Mouse (Mus musculus) layer of hippocampus, adult 8-10 months (tissue): Measurements from ENCODE around the gene Heg1. TPM values are rescaled to one million over a fixed set of nuclear protein-coding genes. Genes with fewer than 3 reads are reported as not detected.
A peak's percentile ranks its signal among the peaks of the same experiment; 100 is the strongest.

Experiments
- DNase-seq, 2 experiments: peaks; one replicate each; pipeline ENCODE4 v3.0.0; 2022; ENCODE audit warnings: low spot score in 2 of 2
- total RNA-seq, 4 experiments: library from RNA; stranded (reverse); gene quantifications; 2 replicates each; pipeline ENCODE4 v1.2.4; 2022

The Heg1 gene
- total RNA-seq, 4 experiments from 2014 or later = 27.2 to 29.3 (median 28.4) TPM

DNA sequence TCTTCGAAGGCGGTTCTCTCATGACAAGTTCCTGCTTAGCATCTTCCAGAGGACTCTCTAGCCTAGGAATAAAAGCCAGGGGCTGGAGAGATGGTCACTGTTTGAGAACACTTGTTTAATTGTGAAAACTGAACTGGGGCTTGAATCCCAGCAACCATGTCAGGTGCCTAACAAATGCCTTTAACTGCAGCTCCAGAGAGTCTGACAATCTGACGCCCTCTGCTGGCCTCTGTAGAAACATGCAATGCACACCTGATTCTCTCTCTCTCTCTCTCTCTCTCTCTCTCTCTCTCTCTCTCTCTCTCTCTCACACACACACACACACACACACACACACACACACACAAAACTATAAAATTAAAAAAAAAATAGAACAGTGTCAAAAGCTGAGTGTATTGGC is 125.8 kb downstream of the Heg1 start:
- DNase-seq = no peak

DNA sequence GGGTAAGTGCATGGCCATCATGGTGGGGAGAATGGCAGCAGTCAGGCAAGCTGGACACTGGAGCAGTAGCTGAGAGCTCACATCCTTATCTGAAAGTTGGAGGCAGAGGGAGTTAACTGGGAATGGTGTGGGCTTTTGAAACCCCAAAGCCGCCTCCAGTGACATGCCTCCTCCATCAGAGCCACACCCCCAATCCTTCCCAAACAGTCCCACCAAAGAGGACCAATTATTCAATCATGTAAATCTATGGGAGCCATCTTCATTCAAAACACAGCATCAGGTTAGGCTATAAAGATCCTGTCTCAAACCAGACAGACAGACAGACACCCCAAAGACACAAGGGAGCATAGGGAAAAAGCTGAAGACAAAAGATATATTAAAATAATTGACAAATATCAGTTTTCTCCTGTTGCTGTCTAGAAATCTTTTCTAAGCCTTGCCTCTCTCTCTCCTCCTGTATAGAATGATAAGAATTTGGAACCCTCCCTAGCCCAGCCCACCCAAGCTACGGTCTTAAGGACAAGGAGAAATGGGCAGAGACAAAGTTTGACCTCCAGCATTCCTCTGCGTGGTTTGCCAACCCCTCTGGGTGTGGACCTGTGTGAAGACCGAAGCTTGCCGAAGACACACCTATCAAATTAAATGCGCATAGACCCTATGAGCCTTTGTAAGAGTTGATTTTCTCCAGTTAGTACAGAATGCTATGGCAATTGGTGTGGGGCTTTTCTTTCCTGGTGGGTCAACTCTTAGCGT is 134.4 kb downstream of the Heg1 start:
- no peak for DNase-seq

DNA sequence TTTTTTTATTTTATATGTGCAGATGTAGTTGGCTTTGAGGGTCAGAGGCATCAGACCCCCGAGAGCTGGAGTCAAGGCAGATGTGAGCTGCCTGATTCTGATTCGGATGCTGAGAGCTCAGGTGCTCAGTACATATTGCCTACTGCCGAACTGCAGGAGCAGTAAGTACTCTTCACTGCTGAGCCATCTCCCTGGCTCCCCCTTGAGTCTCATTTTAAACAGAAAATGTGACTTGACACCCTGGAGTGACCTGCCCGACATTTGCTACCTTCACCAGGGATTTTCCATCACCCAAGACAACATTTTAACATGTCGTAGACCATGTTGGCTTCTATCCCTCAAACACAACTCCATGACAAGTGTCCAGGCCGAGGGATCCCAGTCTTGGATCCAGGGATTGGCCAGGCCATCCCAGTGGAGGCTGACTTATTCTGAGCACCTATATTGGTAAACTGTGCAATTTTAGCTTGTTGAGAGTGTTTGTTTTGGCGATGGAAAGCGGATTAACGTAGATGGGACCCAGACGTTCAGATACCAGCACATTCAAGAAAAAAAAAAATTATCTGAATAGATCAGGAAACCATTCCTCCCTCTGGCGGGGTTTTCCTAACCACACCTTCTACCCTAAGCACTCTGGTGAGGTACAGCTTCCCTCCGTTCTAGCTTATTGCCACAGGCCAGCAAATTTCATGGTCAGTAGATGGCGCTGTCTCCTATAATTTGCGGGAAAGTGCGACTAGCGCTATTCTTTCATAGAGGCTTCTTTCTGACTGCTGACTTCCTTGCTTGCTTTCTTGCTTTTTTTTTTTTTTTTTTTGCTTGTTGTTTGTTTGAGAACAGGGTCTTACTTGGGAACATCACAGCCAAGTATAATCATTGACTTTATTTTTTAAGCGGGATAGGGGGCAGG is 136.4 kb downstream of the Heg1 start:
- peak; percentile 66 to 89 for DNase-seq

Other genes with a start within 250 kb of the Heg1 start
- 1 to 10 TPM in 1 of 4 experiments, under 1 TPM in 3; 0.68 to 1.7 (median 0.86) TPM for gene Slc12a8, start 167.0 kb upstream of the Heg1 start, total RNA-seq
- gene Muc13, start 109.7 kb downstream of the Heg1 start, total RNA-seq = not detected
- 100 to 1,000 TPM in 1 of 4 experiments, 10 to 100 TPM in 3; 39.4 to 114 (median 64.9) TPM for gene Itgb5, start 145.3 kb downstream of the Heg1 start, total RNA-seq